ENCODE assay signal across 11 mouse cellular contexts in the genomic region with DNA sequence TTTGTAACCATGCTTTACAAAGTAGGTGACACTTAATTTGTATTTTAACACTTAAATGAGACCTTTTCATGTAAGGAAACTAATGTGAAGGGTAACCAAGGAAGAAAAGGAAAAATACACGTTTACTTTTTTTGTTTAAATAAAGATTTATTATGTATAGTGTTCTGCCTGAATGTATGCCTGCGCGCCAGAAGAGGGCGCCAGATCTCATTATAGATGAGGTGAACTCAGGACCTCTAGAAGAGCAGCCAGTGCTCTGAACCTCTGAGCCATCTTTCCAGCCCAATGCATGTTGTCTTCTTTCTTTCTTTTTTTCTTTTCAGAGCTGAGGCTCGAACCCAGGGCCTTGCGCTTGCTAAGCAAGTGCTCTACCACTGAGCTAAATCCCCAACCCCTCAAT. TPM values are rescaled to one million over a fixed set of nuclear protein-coding genes. Genes with fewer than 3 reads are reported as not detected.
A peak's percentile ranks its signal among the peaks of the same experiment; 100 is the strongest.
DNase-seq lines count a peak whose midpoint lies in the region; ATAC-seq lines count a peak whose summit lies in the region.
"Had no signal": no experiment of that assay in that cellular context is flagged by ENCODE, and none has a peak within 500 bp of the region (broad histone marks: within the 10 kb centered on the region; RNA-seq: fewer than 3 reads in every experiment).

No protein-coding gene starts in this region.

- H3K4me3 ChIP-seq in kidney, embryonic 16.5 days (ENCODE audit: low read length): no peak overlapping the region
- no peak overlapping the region for H3K4me3 ChIP-seq in limb, embryonic 11.5 days (ENCODE audit: low read depth, low read length)
- H3K4me3 ChIP-seq: heart, embryonic 13.5 days; megakaryocyte, embryonic 14.5 days had no signal

- WGBS in kidney, embryonic 16.5 days: 30% methylated on average over 6 of the region's 6 CpGs
- 23% methylated on average over 6 of the region's 6 CpGs for WGBS in limb, embryonic 11.5 days

- peak; percentile 65 for DNase-seq in CD4-positive, CD25-positive, alpha-beta regulatory T cell, adult 2 months (ENCODE audit: low read depth, low spot score)
- peak; percentile 3 for DNase-seq in kidney, adult 11 months
- DNase-seq in adrenal gland, postnatal 36 days: peak; percentile 11 to 27
- DNase-seq in limb, embryonic 11.5 days (ENCODE audit: low spot score): peak; percentile 22
- DNase-seq in thymus, postnatal 4 days: peak; percentile 64
- no peak for DNase-seq in ovary, postnatal 10 days (ENCODE audit: low spot score)

- H3K4me1 ChIP-seq in kidney, embryonic 16.5 days (ENCODE audit: insufficient read depth, low read length): no peaks in the 10 kb centered on the region
- H3K4me1 ChIP-seq in limb, embryonic 11.5 days (ENCODE audit: control insufficient read depth, insufficient read depth, low read length): no peaks in the 10 kb centered on the region
- H3K4me1 ChIP-seq: heart, embryonic 13.5 days; megakaryocyte, embryonic 14.5 days had no signal

- H3K27ac ChIP-seq in kidney, embryonic 16.5 days (ENCODE audit: low read length): no peak overlapping the region
- no peak overlapping the region for H3K27ac ChIP-seq in limb, embryonic 11.5 days (replicated peaks; ENCODE audit: low read depth, low read length)
- H3K27ac ChIP-seq: heart, embryonic 13.5 days had no signal

- H3K36me3 ChIP-seq in kidney, embryonic 16.5 days (ENCODE audit: insufficient read depth, low read length): no peaks in the 10 kb centered on the region
- no peaks in the 10 kb centered on the region for H3K36me3 ChIP-seq in limb, embryonic 11.5 days (ENCODE audit: control insufficient read depth, insufficient read depth, low read length)
- H3K36me3 ChIP-seq: heart, embryonic 13.5 days had no signal

- no peak overlapping the region for H3K4me2 ChIP-seq in kidney, embryonic 16.5 days (replicated peaks; ENCODE audit: low read depth, low read length)
- H3K4me2 ChIP-seq in limb, embryonic 11.5 days (ENCODE audit: low read depth, severe bottlenecking): no peak overlapping the region
- H3K4me2 ChIP-seq: heart, embryonic 13.5 days had no signal

- no peaks in the 10 kb centered on the region for H3K9me3 ChIP-seq in kidney, embryonic 16.5 days (ENCODE audit: low read length)
- H3K9me3 ChIP-seq in limb, embryonic 11.5 days (ENCODE audit: control insufficient read depth, low read length): no peaks in the 10 kb centered on the region
- H3K9me3 ChIP-seq: heart, embryonic 13.5 days; megakaryocyte, embryonic 14.5 days had no signal

- ATAC-seq in CD4-positive, CD25-positive, alpha-beta regulatory T cell, adult 4 months: no peak
- ATAC-seq in kidney, embryonic 16.5 days (ENCODE audit: low FRiP score, low TSS enrichment): no peak
- ATAC-seq in limb, embryonic 11.5 days (ENCODE audit: insufficient number of reproducible peaks, low FRiP score, low TSS enrichment, low read depth): no peak

- no peaks in the 10 kb centered on the region for H3K27me3 ChIP-seq in kidney, embryonic 16.5 days (ENCODE audit: insufficient read depth, low read length)
- no peaks in the 10 kb centered on the region for H3K27me3 ChIP-seq in limb, embryonic 11.5 days (ENCODE audit: control insufficient read depth, insufficient read depth, low read length)
- H3K27me3 ChIP-seq: heart, embryonic 13.5 days had no signal

- H3K9ac ChIP-seq in kidney, embryonic 16.5 days (replicated peaks; ENCODE audit: low read length): no peak overlapping the region
- no peak overlapping the region for H3K9ac ChIP-seq in limb, embryonic 11.5 days (ENCODE audit: low read length)
- H3K9ac ChIP-seq: heart, embryonic 13.5 days had no signal

RNA-seq across cellular contexts. Expression of a gene that starts 23.1 kb away (rescaled TPM):
- not detected for polyA plus RNA-seq in CD4-positive, CD25-positive, alpha-beta regulatory T cell, adult 4 months (2017; shearing (Covaris generic))
- polyA plus RNA-seq in kidney, embryonic 16.5 days (2015; fragmentation: Nextera tagmentation; extraction: Ambion mirVana): not detected in 2 replicates
- not detected for total RNA-seq in adrenal gland, postnatal 36 days (2021)
- polyA plus RNA-seq in limb, embryonic 11.5 days (2014; fragmentation: Nextera tagmentation; extraction: Ambion mirVana): not detected in 2 replicates
- polyA plus RNA-seq: heart, embryonic 13.5 days had no signal

RNA-seq across cellular contexts. Expression of a gene that starts 25.4 kb away (rescaled TPM):
- polyA plus RNA-seq in CD4-positive, CD25-positive, alpha-beta regulatory T cell, adult 4 months (2017; shearing (Covaris generic)): 1 to 10 TPM; 8.9 to 9.5 TPM
- polyA plus RNA-seq in kidney, embryonic 16.5 days (2015; fragmentation: Nextera tagmentation; extraction: Ambion mirVana): 28.7 and 32.5 TPM in 2 replicates
- total RNA-seq in adrenal gland, postnatal 36 days (2021): 10 to 100 TPM; 30.3 to 32.1 TPM
- 34.5 and 41.4 TPM in 2 replicates for polyA plus RNA-seq in limb, embryonic 11.5 days (2014; fragmentation: Nextera tagmentation; extraction: Ambion mirVana)

RNA-seq across cellular contexts. Expression of a gene that starts 37.1 kb away (rescaled TPM):
- polyA plus RNA-seq in CD4-positive, CD25-positive, alpha-beta regulatory T cell, adult 4 months (2017; shearing (Covaris generic)): 1 to 10 TPM; 7.3 to 9.3 TPM
- 13.1 and 13.5 TPM in 2 replicates for polyA plus RNA-seq in kidney, embryonic 16.5 days (2015; fragmentation: Nextera tagmentation; extraction: Ambion mirVana)
- 10 to 100 TPM; 32.4 to 34.6 TPM for total RNA-seq in adrenal gland, postnatal 36 days (2021)
- polyA plus RNA-seq in limb, embryonic 11.5 days (2014; fragmentation: Nextera tagmentation; extraction: Ambion mirVana): 6.6 and 7.8 TPM in 2 replicates

RNA-seq across cellular contexts. Expression of a gene that starts 47.9 kb away (rescaled TPM):
- not detected for polyA plus RNA-seq in CD4-positive, CD25-positive, alpha-beta regulatory T cell, adult 4 months (2017; shearing (Covaris generic))
- polyA plus RNA-seq in kidney, embryonic 16.5 days (2015; fragmentation: Nextera tagmentation; extraction: Ambion mirVana): not detected in 2 replicates
- not detected for total RNA-seq in adrenal gland, postnatal 36 days (2021)
- not detected in 2 replicates for polyA plus RNA-seq in limb, embryonic 11.5 days (2014; fragmentation: Nextera tagmentation; extraction: Ambion mirVana)
- polyA plus RNA-seq: heart, embryonic 13.5 days; testis, adult 2 months had no signal
